Mouse (Mus musculus) liver, adult 2 months (tissue): ENCODE results near the gene Pafah1b2.

Source experiments
- CTCF ChIP-seq: fragments of 200-500 bp; IDR thresholded peaks from 2 replicates; pipeline ENCODE4 v1.5.1; 2011; ENCODE audit warnings: low read depth, low read length, control low read depth
- POLR2A ChIP-seq: fragments of 200-500 bp; IDR thresholded peaks from 2 replicates; pipeline ENCODE4 v1.6.1; 2011; ENCODE audit warnings: low read length, control low read depth; ENCODE audit not compliant: insufficient read depth; ENCODE audit errors: extremely low read depth

DNA sequence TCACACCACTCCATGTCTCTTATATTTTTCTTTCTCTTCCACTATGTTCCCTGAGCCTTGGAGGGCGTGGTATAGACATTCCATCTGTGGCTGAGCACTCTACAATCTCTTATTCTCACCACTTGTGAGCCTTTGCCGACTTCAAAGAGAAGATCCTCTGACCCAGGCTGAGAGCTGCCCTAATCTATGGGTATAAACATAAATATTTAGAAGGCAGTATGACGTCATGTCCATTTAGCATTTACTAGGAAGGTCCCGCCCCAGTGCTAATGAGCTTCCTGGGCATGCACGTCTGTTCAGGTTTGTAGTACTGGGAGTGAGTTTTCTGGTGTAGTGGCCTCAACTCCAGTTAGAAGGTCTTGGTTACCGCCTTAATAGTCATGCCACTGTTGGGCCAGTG lies 17.0 kb upstream of the Pafah1b2 start:
- no peak for TF ChIP-seq POLR2A
- TF ChIP-seq CTCF: no peak
